Mouse (Mus musculus) liver, postnatal 0 days (tissue): Measurements from ENCODE around the gene Ncapg. TPM values are rescaled to one million over a fixed set of nuclear protein-coding genes. Genes with fewer than 3 reads are reported as not detected.

Experiments
- ATAC-seq: fragments of 200-750 bp; cut with Nextera tagmentation; 2 replicates; pipeline ENCODE4 v1.8.0; 2017; ENCODE audit warnings: mild to moderate bottlenecking, moderate library complexity
- DNase-seq: peaks from one replicate; pipeline ENCODE4 v3.0.0-alpha.2; 2016
- H3K27ac ChIP-seq: fragments of 300-500 bp; sonication (generic); 2 replicates; pipeline ENCODE4 v1.5.1; 2014; ENCODE audit warnings: antibody characterized with exemption, moderate library complexity, mild to moderate bottlenecking, low read depth
- H3K27me3 ChIP-seq: fragments of 300-500 bp; sonication (generic); 2 replicates; pipeline ENCODE4 v1.6.1; 2014; ENCODE audit warnings: low read length, control low read depth, mixed read lengths; ENCODE audit not compliant: insufficient read depth
- H3K36me3 ChIP-seq: fragments of 300-500 bp; sonication (generic); replicated peaks from 2 replicates; pipeline ENCODE4 v1.6.1; 2014; ENCODE audit warnings: mild to moderate bottlenecking, control low read depth, low read length, moderate library complexity, mixed read lengths; ENCODE audit not compliant: insufficient read depth
- H3K4me1 ChIP-seq: fragments of 300-500 bp; sonication (generic); 2 replicates; pipeline ENCODE4 v1.6.1; 2014; ENCODE audit warnings: antibody characterized with exemption, mild to moderate bottlenecking, control low read depth; ENCODE audit not compliant: insufficient read depth
- H3K4me2 ChIP-seq: fragments of 300-500 bp; sonication (generic); 2 replicates; pipeline ENCODE4 v1.6.1; 2014; ENCODE audit warnings: low read depth, mild to moderate bottlenecking, low read length, moderate library complexity, mixed read lengths
- H3K4me3 ChIP-seq: fragments of 300-500 bp; sonication (generic); 2 replicates; pipeline ENCODE4 v1.5.1; 2014; ENCODE audit warnings: low read depth, low read length
- H3K9ac ChIP-seq: fragments of 300-500 bp; sonication (generic); replicated peaks from 2 replicates; pipeline ENCODE4 v1.6.1; 2014; ENCODE audit warnings: mild to moderate bottlenecking, moderate library complexity
- H3K9me3 ChIP-seq: fragments of 300-500 bp; sonication (generic); 2 replicates; pipeline ENCODE4 v1.6.1; 2016; ENCODE audit warnings: mild to moderate bottlenecking, control low read depth, low read length, mixed read lengths
- CTCF ChIP-seq: sonication (generic); IDR thresholded peaks from 2 replicates; pipeline ENCODE4 v1.5.1; 2016; ENCODE audit warnings: antibody characterized with exemption, low read depth
- EP300 ChIP-seq: IDR thresholded peaks from 2 replicates; pipeline ENCODE4 v1.6.1; 2016; ENCODE audit warnings: antibody characterized with exemption, low read depth, mild to moderate bottlenecking
- WGBS: fragments of 180-500 bp; shearing (Covaris S2); extraction: QIAGEN DNeasy Blood & Tissue Kit; methylation state at CpG from one replicate; pipeline ENCODE4 v1.1.7; 2014; ENCODE audit not compliant: insufficient replicate concordance; 5-methylcytosine and 5-hydroxymethylcytosine counted together
- polyA plus RNA-seq: library from polyadenylated mRNA; unstranded; fragments of >200 nt; fragmentation: Nextera tagmentation; extraction: Ambion mirVana; gene quantifications from 2 replicates; pipeline ENCODE4 v1.2.1, GENCODE M21; 2015

Gene Ncapg
- 20.3 and 24.1 TPM in 2 replicates for polyA plus RNA-seq

DNA sequence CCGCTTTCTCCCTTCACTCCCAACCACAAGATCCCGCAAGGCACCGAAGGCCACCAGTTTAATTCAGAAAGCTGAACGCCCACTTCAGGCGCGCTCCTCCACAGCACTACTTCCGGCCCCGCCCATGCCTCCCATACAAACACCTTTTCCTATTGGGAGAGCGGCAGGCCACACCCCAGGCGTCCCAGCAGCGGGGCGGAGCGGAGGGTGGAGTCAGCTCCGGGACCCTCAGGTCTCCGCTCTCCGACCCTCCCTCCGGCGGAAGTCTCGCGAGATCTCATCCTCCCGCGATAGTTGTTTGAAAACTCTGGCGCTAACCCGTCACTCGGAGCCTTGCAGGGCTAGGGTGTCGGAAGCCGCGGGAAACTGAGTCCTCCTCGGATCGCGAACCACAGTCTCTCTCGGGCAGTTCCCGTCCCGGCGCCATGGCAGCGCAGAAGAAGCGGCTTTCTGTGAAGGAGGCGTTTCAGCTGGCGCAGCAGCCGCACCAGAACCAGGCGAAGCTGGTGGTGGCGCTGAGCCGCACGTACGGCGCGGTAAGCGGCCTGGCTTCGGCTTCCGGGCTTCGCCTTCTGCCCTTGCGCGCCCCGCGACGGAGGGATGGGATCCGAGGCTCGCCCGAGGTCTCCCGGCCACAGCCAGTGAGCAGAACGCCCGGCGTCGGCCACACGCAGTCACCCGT, at the start of gene Ncapg:
Ncapg (plus strand) TSS at position 322 of the 682 bp plus-strand sequence.
- H3K36me3 ChIP-seq = peaks cover 8% of the 10 kb centered on the region; the same call in 1 of the 2 replicates
- no peaks in the 10 kb centered on the region for H3K27me3 ChIP-seq
- H3K27ac ChIP-seq = peak within 1 kb of the TSS; percentile 81
- H3K9ac ChIP-seq = peak within 1 kb of the TSS; percentile 86
- ATAC-seq (peak; percentile 100), DNase-seq (peak; percentile 100)
- peak within 1 kb of the TSS; percentile 84 for H3K4me2 ChIP-seq
- no peaks in the 10 kb centered on the region for H3K4me1 ChIP-seq
- under 1% methylated on average over 66 of the region's 66 CpGs for WGBS
- no peaks in the 10 kb centered on the region for H3K9me3 ChIP-seq
- TF ChIP-seq EP300 = peak; percentile 81; the same call in 1 of the 2 replicates
- TF ChIP-seq CTCF = 0 out of 2 replicates have a peak, but pooled peaks have one; percentile 6
- H3K4me3 ChIP-seq = peak within 1 kb of the TSS; percentile 83

DNA sequence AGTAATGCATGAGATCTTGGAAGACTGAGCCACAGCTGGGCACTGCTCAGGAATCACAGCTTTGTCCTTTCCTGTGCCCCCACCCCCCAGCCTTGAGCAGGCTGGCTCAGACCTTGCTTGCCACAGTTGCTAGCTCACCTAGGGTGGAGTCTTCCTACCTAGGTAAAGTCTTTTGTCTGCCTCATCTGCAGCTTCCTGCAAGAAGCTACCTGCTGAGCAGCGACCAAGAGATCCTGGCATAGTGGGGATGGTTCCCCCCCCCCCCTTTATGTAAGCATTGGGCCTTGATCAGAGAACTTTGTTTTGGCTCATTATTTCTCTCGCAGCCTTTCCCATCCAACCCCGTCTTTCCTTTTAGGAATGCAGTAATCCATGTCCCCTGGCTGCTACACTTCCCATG, 48.2 kb upstream of the Ncapg start:
- H3K9me3 ChIP-seq = peaks cover 2% of the 10 kb centered on the region; the same call in 1 of the 2 replicates
- H3K4me2 ChIP-seq = no peak overlapping the region
- H3K27me3 ChIP-seq = no peaks in the 10 kb centered on the region
- TF ChIP-seq EP300 = no peak
- no peak for TF ChIP-seq CTCF
- no peak overlapping the region for H3K4me3 ChIP-seq
- H3K9ac ChIP-seq = no peak overlapping the region
- ATAC-seq (no peak), DNase-seq (no peak)
- no peaks in the 10 kb centered on the region for H3K4me1 ChIP-seq
- H3K27ac ChIP-seq = no peak overlapping the region
- no peaks in the 10 kb centered on the region for H3K36me3 ChIP-seq
- 54% methylated on average over 3 of the region's 3 CpGs for WGBS

- ATAC-seq (no peak), DNase-seq (no peak)
- Histone ChIP-seq H3K4me1 (no peaks in the 10 kb centered on the region), H3K27ac (no peak overlapping the region), H3K9me3 (no peaks in the 10 kb centered on the region; the same call in 1 of the 2 replicates), H3K4me3 (no peak overlapping the region), H3K36me3 (no peaks in the 10 kb centered on the region), H3K27me3 (no peaks in the 10 kb centered on the region), H3K4me2 (no peak overlapping the region), H3K9ac (no peak overlapping the region)
- WGBS = 70% methylated on average over 1 of the region's 1 CpGs
- TF ChIP-seq EP300 (no peak), CTCF (no peak)
These were observed 41.9 kb upstream of the Ncapg start for GRCm38 (mm10) chr5:45627771-45628170.

GRCm38 (mm10) chr5:45629470-45629869, 40.2 kb upstream of the Ncapg start:
- Histone ChIP-seq H3K9me3 (no peaks in the 10 kb centered on the region; the same call in 1 of the 2 replicates), H3K4me3 (no peak overlapping the region), H3K36me3 (no peaks in the 10 kb centered on the region), H3K4me1 (no peaks in the 10 kb centered on the region), H3K9ac (no peak overlapping the region), H3K27me3 (no peaks in the 10 kb centered on the region), H3K27ac (no peak overlapping the region), H3K4me2 (no peak overlapping the region)
- no peak for TF ChIP-seq EP300
- TF ChIP-seq CTCF = no peak
- DNase-seq = no peak
- no peak for ATAC-seq

DNA sequence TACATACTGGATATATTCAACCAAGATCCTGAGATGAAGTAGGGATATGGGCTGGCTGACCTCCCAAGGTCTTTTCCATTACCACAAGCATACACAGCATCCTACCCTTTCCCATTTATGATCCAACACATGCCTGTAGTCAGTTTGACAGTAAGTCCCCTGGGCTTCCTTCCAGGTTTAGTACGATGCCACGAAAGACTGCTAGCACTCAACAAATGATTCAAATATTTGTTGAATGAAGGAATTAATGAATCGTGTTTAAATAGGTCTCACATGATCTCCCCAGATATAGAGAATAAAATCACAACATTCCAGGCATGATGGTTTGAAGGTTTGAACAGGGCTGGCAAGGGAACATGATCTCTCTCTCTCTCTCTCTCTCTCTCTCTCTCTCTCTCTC, 31.3 kb upstream of the Ncapg start:
- Histone ChIP-seq H3K4me2 (no peak overlapping the region), H3K9me3 (no peaks in the 10 kb centered on the region), H3K4me3 (no peak overlapping the region), H3K27ac (no peak overlapping the region), H3K4me1 (peaks cover 7% of the 10 kb centered on the region; the same call in 1 of the 2 replicates), H3K27me3 (peaks cover 22% of the 10 kb centered on the region; the same call in 1 of the 2 replicates), H3K9ac (no peak overlapping the region), H3K36me3 (no peaks in the 10 kb centered on the region)
- no peak for DNase-seq
- WGBS = 61% methylated on average over 3 of the region's 3 CpGs
- no peak for ATAC-seq
- TF ChIP-seq EP300 (no peak), CTCF (no peak)

DNA sequence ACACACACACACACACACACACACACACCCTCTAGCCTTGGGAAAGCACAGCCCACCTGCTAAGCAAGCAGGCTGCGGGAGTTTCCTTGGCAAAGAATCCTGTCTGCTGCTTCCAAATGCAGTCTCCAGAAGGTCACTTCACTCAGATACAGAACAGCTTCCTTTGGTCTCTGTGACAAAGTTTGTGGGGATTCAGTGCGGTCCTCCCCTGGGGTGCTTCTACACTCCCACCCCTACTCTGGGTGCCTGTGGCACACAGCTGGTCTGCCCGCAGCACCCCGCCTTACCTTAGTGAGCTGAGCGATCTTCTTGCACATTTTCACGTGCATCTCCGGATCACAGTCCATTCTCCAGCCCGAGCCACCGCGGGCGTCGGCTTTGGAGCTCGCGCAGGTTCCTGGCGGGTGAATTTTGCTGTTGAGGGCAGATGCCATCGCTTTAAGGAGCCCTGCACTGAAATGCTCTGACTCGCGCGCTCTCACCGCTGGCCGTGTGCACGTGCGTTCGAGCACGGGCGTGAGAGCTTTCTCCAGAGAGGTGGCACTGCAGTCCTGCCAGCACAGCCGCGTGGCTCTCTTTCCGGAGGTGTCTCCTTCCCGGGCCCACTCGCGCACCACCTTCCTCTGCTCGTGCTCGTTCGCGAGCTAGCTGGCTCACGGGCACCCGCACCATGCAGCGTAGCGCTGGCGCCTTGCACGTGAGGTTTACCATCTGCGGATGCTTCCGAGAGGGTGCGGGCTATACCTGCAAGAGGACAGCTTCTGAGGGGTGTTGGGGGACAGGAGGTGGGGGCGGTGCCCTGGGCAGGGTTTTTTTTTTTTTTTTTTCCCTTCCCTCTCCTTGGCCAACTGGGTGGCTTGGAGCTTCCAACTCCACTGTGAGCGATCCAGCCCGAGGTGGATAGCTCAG, 30.7 kb upstream of the Ncapg start, which contains the start of gene Fam184b:
Fam184b (minus strand) TSS at position 809 of the 909 bp plus-strand sequence.
- DNase-seq = peak; percentile 25
- H3K27me3 ChIP-seq = peaks cover 22% of the 10 kb centered on the region; the same call in 1 of the 2 replicates
- 2% methylated on average over 48 of the region's 48 CpGs for whole genome bisulfite sequencing
- TF ChIP-seq CTCF = no peak
- TF ChIP-seq EP300 = no peak
- peak within 1 kb of the TSS; percentile 82 for H3K4me2 ChIP-seq
- H3K4me1 ChIP-seq = peaks cover 7% of the 10 kb centered on the region; the same call in 1 of the 2 replicates
- no peak for ATAC-seq
- no peaks in the 10 kb centered on the region for H3K36me3 ChIP-seq
- H3K9me3 ChIP-seq = no peaks in the 10 kb centered on the region
- H3K9ac ChIP-seq = no peak within 1 kb of the TSS; the same call in 1 of the 2 replicates
- peak within 1 kb of the TSS; percentile 48 for H3K4me3 ChIP-seq
- no peak within 1 kb of the TSS for H3K27ac ChIP-seq
